Mouse (Mus musculus): ENCODE results near the gene Hist1h1e.
"Not testable (repeated sequence)": the region's sequence is repeated elsewhere in the genome, so short reads cannot be mapped to it uniquely, and the experiment has no call there.

Hist1h1e gene

GRCm38 (mm10) chr13:23591886-23592285, 30.5 kb downstream of the Hist1h1e start:
- not testable (repeated sequence) for DNase-seq (ENCODE audit: low spot score)

- no peak for DNase-seq (ENCODE audit: low spot score)
Observed at GRCm38 (mm10) chr13:23591206-23591605, 31.2 kb downstream of the Hist1h1e start.

GRCm38 (mm10) chr13:23586940-23587225, 35.5 kb downstream of the Hist1h1e start:
- DNase-seq (ENCODE audit: low spot score): peak; percentile 69

- DNase-seq (ENCODE audit: low spot score): peak; percentile 63
Observed at GRCm38 (mm10) chr13:23586099-23586939, 36.0 kb downstream of the Hist1h1e start.

- peak; percentile 97 for DNase-seq (ENCODE audit: low spot score)
Observed at GRCm38 (mm10) chr13:23585442-23586098, 36.8 kb downstream of the Hist1h1e start.

GRCm38 (mm10) chr13:23585029-23585441, 37.3 kb downstream of the Hist1h1e start:
- DNase-seq (ENCODE audit: low spot score): peak; percentile 85

- DNase-seq (ENCODE audit: low spot score): peak; percentile 56
Observed at GRCm38 (mm10) chr13:23584331-23584730, 38.0 kb downstream of the Hist1h1e start.

GRCm38 (mm10) chr13:23583387-23584068, 38.8 kb downstream of the Hist1h1e start:
- peak; percentile 44 for DNase-seq (ENCODE audit: low spot score)

GRCm38 (mm10) chr13:23582219-23583056, 39.9 kb downstream of the Hist1h1e start:
- DNase-seq (ENCODE audit: low spot score): peak; percentile 80

GRCm38 (mm10) chr13:23581408-23582218, 40.7 kb downstream of the Hist1h1e start, which contains the start of gene Hist1h4d:
Hist1h4d (plus strand) TSS chr13:23581598.
- peak; percentile 100 for DNase-seq (ENCODE audit: low spot score)

GRCm38 (mm10) chr13:23577835-23578234, 44.5 kb downstream of the Hist1h1e start:
- DNase-seq (ENCODE audit: low spot score): peak; percentile 36

- peak; percentile 57 for DNase-seq (ENCODE audit: low spot score)
Observed at GRCm38 (mm10) chr13:23576906-23577639, 45.3 kb downstream of the Hist1h1e start.

- peak; percentile 79 for DNase-seq (ENCODE audit: low spot score)
Observed at GRCm38 (mm10) chr13:23576351-23576881, 45.9 kb downstream of the Hist1h1e start.

GRCm38 (mm10) chr13:23575864-23576313, 46.5 kb downstream of the Hist1h1e start:
- not testable (repeated sequence) for DNase-seq (ENCODE audit: low spot score)

- DNase-seq (ENCODE audit: low spot score): peak; percentile 94
Observed at GRCm38 (mm10) chr13:23575271-23575851, 47.0 kb downstream of the Hist1h1e start, which contains the start of gene Hist1h3d. Hist1h3d (plus strand) TSS chr13:23575763.

GRCm38 (mm10) chr13:23574546-23575170, 47.7 kb downstream of the Hist1h1e start:
- DNase-seq (ENCODE audit: low spot score): peak; percentile 67

GRCm38 (mm10) chr13:23573898-23574524, 48.3 kb downstream of the Hist1h1e start, which contains the start of the genes Hist1h2bf and Hist1h2ad:
Hist1h2bf (minus strand) TSS chr13:23574196.
Hist1h2ad (plus strand) TSS chr13:23574381.
- DNase-seq (ENCODE audit: low spot score): peak; percentile 99
